Mouse (Mus musculus) ovary, adult 2 months (tissue): Measurements from ENCODE around the gene Mtr. TPM values are rescaled to one million over a fixed set of nuclear protein-coding genes. Genes with fewer than 3 reads are reported as not detected.

ENCODE experiments used
- polyA plus RNA-seq: library from polyadenylated mRNA; depleted of rRNA; stranded (reverse); fragments of >200 nt; gene quantifications from 2 replicates; pipeline ENCODE4 v1.2.3, GENCODE M21; 2012; rRNA removed

The Mtr gene
- 11.9 and 13.2 TPM in 2 replicates for polyA plus RNA-seq

GRCm38 (mm10) chr13:12257391-12258380, at the start of gene Mtr:
TSS of gene Mtr (minus strand) at chr13:12258113.

Other genes with a start within 250 kb of the Mtr start
- 1.8 and 2.0 TPM in 2 replicates for gene Ryr2, start 151.2 kb downstream of the Mtr start, polyA plus RNA-seq
- 0.68 and 2.8 TPM in 2 replicates for gene Actn2, start 82.6 kb upstream of the Mtr start, polyA plus RNA-seq
- gene Heatr1, start 136.9 kb upstream of the Mtr start, polyA plus RNA-seq: 41.4 and 54.5 TPM in 2 replicates
- gene Lgals8, start 206.8 kb upstream of the Mtr start, polyA plus RNA-seq: 14.4 and 21.5 TPM in 2 replicates